Mouse (Mus musculus) kidney, postnatal 0 days (tissue): ENCODE data around the gene Armc5. TPM values are rescaled to one million over a fixed set of nuclear protein-coding genes. Genes with fewer than 3 reads are reported as not detected.

Experiments used
- ATAC-seq: fragments of 200-750 bp; cut with Nextera tagmentation; replicated peaks from 2 replicates; pipeline ENCODE4 v1.8.0; 2017; ENCODE audit warnings: low read depth, moderate number of reproducible peaks, moderate TSS enrichment, moderate library complexity; ENCODE audit not compliant: low FRiP score
- DNase-seq: peaks from one replicate; pipeline ENCODE4 v3.0.0-alpha.2; 2016; ENCODE audit warnings: low spot score
- H3K27ac ChIP-seq: fragments of 300-500 bp; sonication (generic); 2 replicates; pipeline ENCODE4 v1.5.1; 2014; ENCODE audit warnings: mild to moderate bottlenecking
- H3K27me3 ChIP-seq: fragments of 300-500 bp; sonication (generic); 2 replicates; pipeline ENCODE4 v1.6.1; 2014; ENCODE audit warnings: low read length, mixed read lengths; ENCODE audit not compliant: insufficient read depth
- H3K36me3 ChIP-seq: fragments of 300-500 bp; sonication (generic); 2 replicates; pipeline ENCODE4 v1.6.1; 2014; ENCODE audit warnings: low read length, mixed read lengths; ENCODE audit not compliant: insufficient read depth
- H3K4me1 ChIP-seq: fragments of 300-500 bp; sonication (generic); replicated peaks from 2 replicates; pipeline ENCODE4 v1.6.1; 2014; ENCODE audit warnings: antibody characterized with exemption, low read length, mixed read lengths; ENCODE audit not compliant: insufficient read depth
- H3K4me2 ChIP-seq: fragments of 300-500 bp; sonication (generic); 2 replicates; pipeline ENCODE4 v1.6.1; 2014; ENCODE audit warnings: mild to moderate bottlenecking, low read length, moderate library complexity, mixed read lengths
- H3K4me3 ChIP-seq: fragments of 300-500 bp; sonication (generic); replicated peaks from 2 replicates; pipeline ENCODE4 v1.5.1; 2014; ENCODE audit warnings: low read depth, low read length
- H3K9ac ChIP-seq: fragments of 300-500 bp; sonication (generic); 2 replicates; pipeline ENCODE4 v1.6.1; 2014; ENCODE audit warnings: low read depth, low read length
- H3K9me3 ChIP-seq: fragments of 300-500 bp; sonication (generic); replicated peaks from 2 replicates; pipeline ENCODE4 v1.6.1; 2016; ENCODE audit warnings: low read length, inconsistent platforms, mixed read lengths
- CTCF ChIP-seq: IDR thresholded peaks from 2 replicates; pipeline ENCODE4 v1.5.1; 2016; ENCODE audit warnings: antibody characterized with exemption, low read depth, mild to moderate bottlenecking, moderate library complexity
- WGBS: fragments of 180-500 bp; shearing (Covaris S2); extraction: QIAGEN DNeasy Blood & Tissue Kit; methylation state at CpG from one replicate; pipeline ENCODE4 v1.1.7; 2014; 5-methylcytosine and 5-hydroxymethylcytosine counted together
- polyA plus RNA-seq: library from polyadenylated mRNA; unstranded; fragments of >200 nt; fragmentation: Nextera tagmentation; extraction: Ambion mirVana; gene quantifications from 2 replicates; pipeline ENCODE4 v1.2.1, GENCODE M21; 2015

Armc5 gene
- polyA plus RNA-seq, 1 experiment from 2014 or later, result 17.1 TPM

GRCm38 (mm10) chr7:128248081-128249042, 11.2 kb downstream of the Armc5 start:
- Histone ChIP-seq H3K4me3 (peak overlapping the region; percentile 47), H3K36me3 (peaks cover 11% of the 10 kb centered on the region), H3K27me3 (no peaks in the 10 kb centered on the region), H3K4me2 (peak overlapping the region; percentile 55), H3K27ac (no peak overlapping the region), H3K4me1 (peaks cover 14% of the 10 kb centered on the region; the same call in 1 of the 2 replicates), H3K9ac (peak overlapping the region; percentile 39; the same call in 1 of the 2 replicates), H3K9me3 (no peaks in the 10 kb centered on the region)
- 77% methylated on average over 10 of the region's 10 CpGs for WGBS
- ATAC-seq, result no peak
- peak; percentile 18 for DNase-seq
- no peak for TF ChIP-seq CTCF

DNA sequence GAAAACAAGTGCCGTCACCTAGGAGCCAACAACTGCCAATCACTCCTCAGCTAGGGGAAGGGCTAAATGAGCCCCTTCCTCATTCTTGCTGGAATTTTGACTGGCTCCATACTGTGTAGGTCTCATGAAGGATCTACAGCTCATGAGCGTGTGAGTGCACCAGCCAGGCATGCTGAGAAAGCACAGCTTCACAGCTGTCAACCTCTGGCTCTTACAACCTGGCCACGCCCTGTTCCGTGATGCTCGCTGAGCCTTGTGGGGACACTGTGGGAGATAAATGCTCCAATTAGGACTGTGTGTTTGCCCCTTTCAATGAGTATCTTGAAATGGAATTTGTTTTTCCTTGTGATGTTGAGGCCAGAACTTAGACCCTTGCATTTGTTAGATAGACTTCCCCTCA, 12.9 kb downstream of the Armc5 start:
- DNase-seq (no peak), ATAC-seq (no peak)
- no peak overlapping the region for H3K27ac ChIP-seq
- TF ChIP-seq CTCF, result no peak
- no peaks in the 10 kb centered on the region for H3K9me3 ChIP-seq
- H3K4me1 ChIP-seq, result peaks cover 14% of the 10 kb centered on the region; the same call in 1 of the 2 replicates
- 87% methylated on average over 5 of the region's 5 CpGs for WGBS
- no peak overlapping the region for H3K4me3 ChIP-seq
- no peaks in the 10 kb centered on the region for H3K27me3 ChIP-seq
- H3K9ac ChIP-seq, result no peak overlapping the region
- H3K4me2 ChIP-seq, result no peak overlapping the region
- H3K36me3 ChIP-seq, result peaks cover 6% of the 10 kb centered on the region; the same call in 1 of the 2 replicates

DNA sequence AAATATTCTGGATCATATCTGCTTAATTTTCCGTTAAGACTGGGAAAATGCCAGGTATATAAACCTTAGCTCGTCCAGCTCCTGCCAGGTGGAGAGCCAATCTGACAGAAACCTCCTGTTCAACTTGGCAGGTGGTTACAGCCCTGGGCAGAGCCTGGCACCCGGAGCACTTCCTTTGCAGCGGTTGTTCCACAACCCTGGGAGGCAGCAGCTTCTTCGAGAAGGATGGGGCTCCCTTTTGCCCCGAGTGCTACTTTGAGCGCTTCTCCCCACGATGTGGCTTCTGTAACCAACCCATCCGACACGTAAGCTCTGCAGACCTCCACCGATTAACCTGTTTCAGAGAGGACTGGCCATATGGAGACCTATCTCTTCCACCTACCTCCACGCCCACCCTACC, 14.8 kb downstream of the Armc5 start:
- ATAC-seq (no peak), DNase-seq (no peak)
- Histone ChIP-seq H3K4me1 (peaks cover 14% of the 10 kb centered on the region; the same call in 1 of the 2 replicates), H3K9me3 (no peaks in the 10 kb centered on the region), H3K36me3 (peaks cover 5% of the 10 kb centered on the region; the same call in 1 of the 2 replicates), H3K27me3 (no peaks in the 10 kb centered on the region), H3K9ac (peak overlapping the region; percentile 23; the same call in 1 of the 2 replicates), H3K27ac (no peak overlapping the region), H3K4me2 (peak overlapping the region; percentile 52), H3K4me3 (no peak overlapping the region)
- TF ChIP-seq CTCF, result no peak
- 41% methylated on average over 12 of the region's 12 CpGs for WGBS

DNA sequence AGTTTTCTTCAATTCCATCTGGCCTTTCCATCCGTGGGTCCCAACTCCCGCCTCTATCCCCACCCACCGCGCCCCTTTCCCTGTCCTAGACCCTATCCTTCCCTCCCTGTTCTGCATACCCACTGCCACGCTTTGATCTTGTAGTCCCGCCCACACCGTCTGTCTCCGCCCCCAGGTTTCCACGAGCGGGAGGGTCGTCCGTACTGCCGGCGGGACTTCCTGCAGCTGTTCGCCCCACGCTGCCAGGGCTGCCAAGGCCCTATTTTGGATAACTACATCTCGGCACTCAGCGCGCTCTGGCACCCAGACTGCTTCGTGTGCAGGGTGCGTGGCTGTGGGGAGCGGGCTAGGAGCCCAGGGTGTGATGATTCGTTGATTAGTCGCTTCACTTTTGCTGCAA, 15.5 kb downstream of the Armc5 start:
- Histone ChIP-seq H3K4me2 (peak overlapping the region; percentile 52), H3K27me3 (no peaks in the 10 kb centered on the region), H3K4me1 (peaks cover 14% of the 10 kb centered on the region; the same call in 1 of the 2 replicates), H3K9me3 (no peaks in the 10 kb centered on the region), H3K9ac (no peak overlapping the region), H3K27ac (no peak overlapping the region), H3K36me3 (peaks cover 5% of the 10 kb centered on the region; the same call in 1 of the 2 replicates), H3K4me3 (no peak overlapping the region)
- DNase-seq (peak; percentile 44), ATAC-seq (no peak)
- WGBS, result 14% methylated on average over 24 of the region's 24 CpGs
- TF ChIP-seq CTCF, result no peak

GRCm38 (mm10) chr7:128254978-128255377, 17.8 kb downstream of the Armc5 start:
- no peaks in the 10 kb centered on the region for H3K9me3 ChIP-seq
- no peak overlapping the region for H3K4me2 ChIP-seq
- 61% methylated on average over 2 of the region's 2 CpGs for WGBS
- ATAC-seq, result no peak
- H3K36me3 ChIP-seq, result peaks cover 5% of the 10 kb centered on the region; the same call in 1 of the 2 replicates
- H3K27ac ChIP-seq, result no peak overlapping the region
- no peak for TF ChIP-seq CTCF
- H3K4me1 ChIP-seq, result peaks cover 14% of the 10 kb centered on the region; the same call in 1 of the 2 replicates
- no peak overlapping the region for H3K4me3 ChIP-seq
- H3K9ac ChIP-seq, result no peak overlapping the region
- no peak for DNase-seq
- no peaks in the 10 kb centered on the region for H3K27me3 ChIP-seq

GRCm38 (mm10) chr7:128255757-128256156, 18.6 kb downstream of the Armc5 start:
- no peak for TF ChIP-seq CTCF
- H3K9me3 ChIP-seq, result no peaks in the 10 kb centered on the region
- H3K9ac ChIP-seq, result no peak overlapping the region
- peaks cover 14% of the 10 kb centered on the region; the same call in 1 of the 2 replicates for H3K4me1 ChIP-seq
- H3K4me2 ChIP-seq, result no peak overlapping the region
- H3K27ac ChIP-seq, result no peak overlapping the region
- WGBS, result 85% methylated on average over 5 of the region's 5 CpGs
- DNase-seq (no peak), ATAC-seq (no peak)
- H3K27me3 ChIP-seq, result no peaks in the 10 kb centered on the region
- H3K36me3 ChIP-seq, result peaks cover 5% of the 10 kb centered on the region; the same call in 1 of the 2 replicates
- no peak overlapping the region for H3K4me3 ChIP-seq
